Mouse (Mus musculus): ENCODE measurements around the gene Vmn1r24. TPM values are rescaled to one million over a fixed set of nuclear protein-coding genes. Genes with fewer than 3 reads are reported as not detected.
"Not testable (repeated sequence)": the region's sequence is repeated elsewhere in the genome, so short reads cannot be mapped to it uniquely, and the experiment has no call there.

The Vmn1r24 gene
- not detected in 2 replicates for polyA plus RNA-seq (2012; ENCODE audit: insufficient read depth, insufficient read length, low replicate concordance, missing spikeins)

DNA sequence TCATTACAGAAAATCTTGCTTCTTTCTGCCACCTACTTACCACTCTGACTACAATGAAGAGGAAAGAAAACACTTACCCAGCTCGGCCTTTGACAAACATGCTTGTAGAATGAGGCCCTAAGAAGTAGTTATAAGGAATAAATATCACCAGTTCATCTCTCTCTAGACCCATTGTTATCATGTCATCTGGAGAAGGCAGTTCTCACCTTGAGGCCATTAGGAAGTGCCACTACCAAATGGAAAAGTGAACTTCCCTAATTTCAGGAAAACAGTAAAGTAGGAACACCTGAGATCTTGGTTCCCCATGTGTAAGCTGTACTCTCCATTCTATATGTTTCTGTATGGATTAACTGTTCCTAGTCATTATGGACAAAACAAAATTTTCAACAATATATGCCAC, at the start of gene Vmn1r24:
Vmn1r24 (minus strand) TSS at position 101 of the 400 bp plus-strand sequence.
- 74% methylated on average over 1 of the region's 1 CpGs for WGBS

DNA sequence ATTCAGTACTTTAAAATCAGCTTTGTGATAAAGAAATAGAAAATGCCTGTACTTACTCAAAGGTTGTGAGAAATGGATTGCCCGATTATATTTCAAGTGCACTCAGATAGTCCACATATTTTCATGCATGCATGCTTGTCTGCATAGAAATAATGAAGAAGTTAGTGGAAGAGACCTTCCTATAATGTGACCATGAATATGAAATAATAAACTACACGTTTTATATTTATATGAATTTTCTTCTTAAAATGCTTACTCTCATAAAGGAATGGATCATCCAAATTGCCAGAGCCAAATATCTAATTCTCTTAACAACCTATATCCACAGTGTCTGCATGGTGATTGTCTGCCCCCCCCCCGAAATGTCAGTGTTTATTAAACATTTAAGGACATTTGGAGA, 19.4 kb upstream of the Vmn1r24 start, which contains the start of gene Vmn1r25:
Vmn1r25 (minus strand) TSS at position 101 of the 400 bp plus-strand sequence.
- no peak for TF ChIP-seq CTCF (IDR thresholded peaks at IDR 0.05; ENCODE audit: insufficient read depth, low read depth, low read length)
- no peak for TF ChIP-seq POLR2A (IDR thresholded peaks at IDR 0.05; ENCODE audit: insufficient read depth, low read depth, low read length)
- H3K27ac ChIP-seq (ENCODE audit: insufficient read depth, low read depth, low read length) = no peak within 1 kb of the TSS
- 65% methylated on average over 3 of the region's 3 CpGs for WGBS
- no peaks in the 10 kb centered on the region for H3K4me1 ChIP-seq (ENCODE audit: control insufficient read depth, insufficient read depth, low read length)
- H3K4me3 ChIP-seq (ENCODE audit: insufficient read depth, low read depth, low read length) = no peak within 1 kb of the TSS

More for the DNA sequence above, at the start of gene Vmn1r24:
- not testable (repeated sequence) for H3K4me3 ChIP-seq (ENCODE audit: insufficient read depth, low read depth, low read length); H3K4me1 ChIP-seq (ENCODE audit: control insufficient read depth, insufficient read depth, low read length); H3K27ac ChIP-seq (ENCODE audit: insufficient read depth, low read depth, low read length)

DNA sequence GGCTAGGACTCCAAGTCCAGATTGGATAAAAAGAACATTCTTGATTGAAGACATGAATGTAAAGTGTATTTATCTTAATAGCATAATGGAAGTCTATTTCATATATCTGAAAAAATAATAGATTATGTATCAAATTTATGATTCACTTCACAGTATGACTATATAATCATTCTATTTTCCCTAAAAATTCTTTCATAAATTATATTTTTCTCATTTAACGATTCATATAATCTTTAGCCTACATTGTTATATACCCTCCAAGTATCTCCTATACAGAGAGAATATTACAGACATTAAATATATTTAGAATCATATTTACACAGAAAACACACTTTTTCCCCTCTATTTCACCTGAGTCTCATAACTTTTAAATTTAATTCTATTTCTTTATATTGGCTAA, 34.6 kb downstream of the Vmn1r24 start, which contains the start of gene Vmn1r23:
Vmn1r23 (minus strand) TSS at position 101 of the 400 bp plus-strand sequence.
- TF ChIP-seq POLR2A (IDR thresholded peaks at IDR 0.05; ENCODE audit: insufficient read depth, low read depth, low read length) = no peak
- TF ChIP-seq CTCF (IDR thresholded peaks at IDR 0.05; ENCODE audit: insufficient read depth, low read depth, low read length) = no peak
- no peak within 1 kb of the TSS for H3K27ac ChIP-seq (ENCODE audit: insufficient read depth, low read depth, low read length)
- no peaks in the 10 kb centered on the region for H3K4me1 ChIP-seq (ENCODE audit: control insufficient read depth, insufficient read depth, low read length)
- 98% methylated on average over 1 of the region's 1 CpGs for WGBS
- H3K4me3 ChIP-seq (ENCODE audit: insufficient read depth, low read depth, low read length) = no peak within 1 kb of the TSS

DNA sequence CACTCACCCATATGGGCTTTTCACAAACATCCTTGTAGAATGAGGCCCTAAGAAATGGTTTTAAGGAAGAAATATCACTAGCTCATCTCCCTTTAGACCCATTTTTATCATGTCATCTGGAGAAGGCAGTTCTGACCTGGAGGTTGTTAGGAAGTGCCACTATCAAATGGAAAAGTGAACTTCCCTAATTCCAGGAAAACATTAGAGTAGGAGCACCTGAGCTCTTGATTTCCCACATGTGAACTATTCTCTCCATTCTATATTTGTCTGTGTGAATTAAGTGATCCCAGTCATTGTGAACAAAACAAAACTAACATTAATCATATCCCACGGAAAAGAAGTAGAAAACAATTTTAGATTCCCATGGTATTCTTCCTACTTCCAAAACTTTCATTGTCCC, 53.4 kb downstream of the Vmn1r24 start, which contains the start of gene Vmn1r22:
Vmn1r22 (minus strand) TSS at position 101 of the 400 bp plus-strand sequence.
- no peak within 1 kb of the TSS for H3K4me3 ChIP-seq (ENCODE audit: insufficient read depth, low read depth, low read length)
- no peak within 1 kb of the TSS for H3K27ac ChIP-seq (ENCODE audit: insufficient read depth, low read depth, low read length)
- 82% methylated on average over 1 of the region's 1 CpGs for WGBS
- no peaks in the 10 kb centered on the region for H3K4me1 ChIP-seq (ENCODE audit: control insufficient read depth, insufficient read depth, low read length)
- no peak for TF ChIP-seq CTCF (IDR thresholded peaks at IDR 0.05; ENCODE audit: insufficient read depth, low read depth, low read length)
- no peak for TF ChIP-seq POLR2A (IDR thresholded peaks at IDR 0.05; ENCODE audit: insufficient read depth, low read depth, low read length)

Other genes starting within 250 kb of the Vmn1r24 start
- gene Vopp1, start 136.3 kb downstream of the Vmn1r24 start, polyA plus RNA-seq (2012; ENCODE audit: insufficient read depth, insufficient read length, low replicate concordance, missing spikeins) = not detected in 2 replicates
- gene Vmn1r21, start 111.2 kb downstream of the Vmn1r24 start, polyA plus RNA-seq (2012; ENCODE audit: insufficient read depth, insufficient read length, low replicate concordance, missing spikeins) = not detected in 2 replicates
- gene Vmn1r22, start 53.5 kb downstream of the Vmn1r24 start, polyA plus RNA-seq (2012; ENCODE audit: insufficient read depth, insufficient read length, low replicate concordance, missing spikeins) = not detected in 2 replicates
- gene Vmn1r23, start 34.7 kb downstream of the Vmn1r24 start, polyA plus RNA-seq (2012; ENCODE audit: insufficient read depth, insufficient read length, low replicate concordance, missing spikeins) = not detected in 2 replicates
- gene Vmn1r25, start 19.3 kb upstream of the Vmn1r24 start, polyA plus RNA-seq (2012; ENCODE audit: insufficient read depth, insufficient read length, low replicate concordance, missing spikeins) = not detected in 2 replicates
- not detected in 2 replicates for gene Vmn1r26, start 53.7 kb upstream of the Vmn1r24 start, polyA plus RNA-seq (2012; ENCODE audit: insufficient read depth, insufficient read length, low replicate concordance, missing spikeins)

Measured in olfactory bulb, adult 2 months (tissue).